Mouse (Mus musculus) urinary bladder, postnatal 36 days (tissue): ENCODE data around the gene Dars2.
A peak's percentile ranks its signal among the peaks of the same experiment; 100 is the strongest.
"Not testable (repeated sequence)": the region's sequence is repeated elsewhere in the genome, so short reads cannot be mapped to it uniquely, and the experiment has no call there.

Experiments
- DNase-seq, 2 experiments: peaks; one replicate each; pipeline ENCODE4 v3.0.0; 2022; ENCODE audit warnings: low spot score in 2 of 2, mixed read lengths in 1 of 2

Dars2 gene

DNA sequence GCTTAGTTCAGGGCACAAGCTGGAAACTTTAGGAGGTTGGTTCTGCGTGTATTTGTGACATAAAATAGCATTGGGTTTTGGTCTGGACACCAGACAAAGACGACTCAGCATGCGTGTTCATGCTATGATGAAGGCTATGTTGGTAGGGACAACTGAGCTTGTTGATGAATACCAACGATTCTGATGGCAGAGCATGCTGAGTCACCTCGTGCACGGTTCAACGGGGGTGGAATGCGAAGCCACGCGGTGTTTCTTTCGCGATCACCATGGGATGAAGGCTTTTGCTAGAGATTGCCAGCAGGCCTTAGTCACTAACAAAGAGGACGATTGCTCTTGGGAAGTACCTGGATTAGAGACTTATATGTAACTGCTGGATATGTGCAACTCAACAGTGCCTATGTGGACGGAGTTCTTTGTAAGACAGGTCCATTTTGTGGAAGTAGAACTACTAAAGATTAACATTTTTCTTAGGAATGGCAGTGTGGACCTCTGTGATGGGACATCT lies 35.1 kb downstream of the Dars2 start:
- peak in 1 of 2 experiments; percentile 11 for DNase-seq

DNA sequence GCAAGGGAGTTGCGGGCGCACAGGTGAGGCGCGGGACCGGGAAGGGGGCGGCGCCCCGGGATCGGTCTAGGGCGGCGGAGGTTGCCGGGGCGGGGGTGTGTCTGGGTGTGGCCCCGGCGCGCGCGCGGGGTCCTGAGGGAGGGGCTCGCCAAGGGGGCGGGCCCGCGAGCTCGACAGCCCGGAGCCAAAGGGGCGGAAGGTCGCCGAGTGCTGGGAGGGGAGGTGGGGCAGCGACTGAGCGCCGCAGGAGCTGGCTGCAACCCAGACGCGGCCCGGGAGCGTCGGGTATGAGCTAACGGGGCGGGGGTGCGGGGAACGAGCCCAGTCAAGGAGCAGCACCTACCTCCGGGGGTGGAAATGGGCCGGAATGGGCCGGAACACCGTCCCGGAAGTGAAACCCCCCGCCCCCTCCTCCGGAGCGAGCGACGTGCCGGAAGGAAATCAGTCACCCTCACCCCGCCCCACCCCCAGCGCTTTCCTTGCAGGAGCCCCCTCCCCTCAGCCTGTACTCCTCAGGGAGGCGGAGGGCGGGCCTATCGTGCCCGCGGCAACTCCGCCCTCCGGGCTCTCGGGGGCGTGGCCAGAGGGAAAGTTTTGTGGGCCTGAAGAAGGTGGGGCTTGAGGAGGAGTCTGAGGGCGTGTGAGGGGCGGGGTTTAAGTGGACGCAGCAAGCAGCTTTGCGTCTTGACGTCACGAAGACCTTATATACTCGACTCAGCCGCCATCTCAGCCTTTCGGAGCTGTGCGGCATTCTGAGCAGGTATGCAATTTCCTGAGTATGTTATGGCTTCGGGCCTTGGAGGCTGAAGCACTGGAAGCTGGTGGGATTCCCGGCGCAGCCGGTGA lies 35.8 kb downstream of the Dars2 start, which contains the start of gene Zbtb37:
Zbtb37 (minus strand) TSS at position 415 of the 846 bp plus-strand sequence.
- DNase-seq: peak; percentile 96 to 98

DNA sequence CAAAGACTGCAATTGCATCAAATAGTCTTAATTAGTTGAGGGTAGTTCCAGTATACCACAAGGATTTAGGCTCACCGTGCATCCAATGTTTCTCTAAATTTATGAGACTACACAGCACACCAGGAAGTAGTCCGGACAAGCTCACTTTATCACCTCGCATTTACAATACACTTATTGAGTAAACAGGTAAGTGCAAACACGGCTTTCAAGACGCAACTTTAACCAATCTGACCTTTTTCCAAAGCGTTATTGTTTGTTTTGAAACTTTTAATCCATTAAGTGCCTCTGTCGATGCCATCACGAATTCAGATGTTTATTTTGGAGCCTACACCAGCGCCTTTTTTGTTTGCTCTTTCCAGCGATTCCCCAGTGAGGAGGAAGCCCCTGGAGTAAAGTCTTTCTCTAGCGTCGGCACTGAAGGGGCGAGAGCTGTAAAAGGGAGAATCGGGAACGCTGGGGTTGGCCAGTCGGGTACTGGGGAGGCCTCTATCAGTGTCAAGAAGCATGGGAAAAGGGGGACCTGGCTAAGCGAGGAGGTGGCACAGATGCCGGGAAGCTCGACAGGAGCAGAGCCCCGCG lies 36.5 kb downstream of the Dars2 start:
- no peak for DNase-seq

DNA sequence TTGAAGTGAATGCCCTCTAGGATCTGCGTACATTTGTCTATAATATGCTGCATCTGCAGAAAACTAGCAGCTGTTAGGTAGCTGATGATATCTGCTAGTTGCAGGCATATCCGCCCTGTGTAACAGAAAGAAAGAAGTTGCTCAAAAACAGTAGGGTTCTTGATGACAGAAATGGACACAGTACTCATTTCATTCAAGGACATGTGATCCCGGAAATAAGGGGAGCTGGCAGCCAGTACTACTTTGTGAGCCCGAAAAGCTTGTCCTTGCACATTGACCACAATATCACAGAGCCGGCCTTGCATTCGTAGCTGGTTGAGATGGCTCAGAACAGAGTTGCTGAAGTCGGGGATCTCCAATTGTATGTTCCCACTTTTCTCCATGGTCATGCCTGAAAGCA lies 38.1 kb downstream of the Dars2 start:
- DNase-seq: no peak

DNA sequence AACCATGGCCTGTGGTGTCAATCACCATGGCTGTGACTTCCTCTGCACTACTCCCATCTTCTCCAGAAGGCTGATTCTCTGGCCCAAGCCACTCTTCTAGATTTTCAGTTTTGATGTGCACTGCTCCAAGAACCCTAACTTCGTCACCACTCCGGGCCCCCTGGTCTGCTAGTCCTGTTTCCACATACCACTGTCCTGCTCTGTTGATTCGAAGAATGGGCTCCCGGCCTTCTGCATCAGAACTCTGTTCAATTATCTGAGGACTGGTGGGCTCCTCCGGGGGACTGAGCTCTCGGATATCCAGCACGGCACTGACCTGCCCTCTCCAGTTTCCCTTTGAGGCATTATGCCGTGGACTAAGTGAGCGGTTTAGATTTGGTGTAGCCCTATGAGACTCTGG lies 38.6 kb downstream of the Dars2 start:
- DNase-seq: no peak

DNA sequence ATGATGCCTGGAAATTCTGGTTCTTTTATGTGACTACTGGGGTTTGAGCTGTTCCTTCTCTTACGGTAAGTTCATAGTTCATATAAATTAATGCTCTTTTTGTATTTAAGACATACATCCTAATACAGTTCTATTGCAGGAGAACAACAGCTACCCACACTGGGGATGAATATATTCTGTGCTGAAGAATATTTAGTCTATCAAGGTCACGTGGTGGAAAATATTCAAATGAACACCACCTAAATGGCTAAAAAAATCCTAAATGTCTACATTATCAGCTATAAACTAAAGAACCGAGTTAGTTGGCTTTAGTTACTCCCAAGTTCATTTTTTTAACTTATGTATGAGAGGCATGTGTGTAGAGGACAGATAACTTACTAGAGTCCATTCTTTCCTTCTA lies 40.4 kb downstream of the Dars2 start:
- no peak for DNase-seq

DNA sequence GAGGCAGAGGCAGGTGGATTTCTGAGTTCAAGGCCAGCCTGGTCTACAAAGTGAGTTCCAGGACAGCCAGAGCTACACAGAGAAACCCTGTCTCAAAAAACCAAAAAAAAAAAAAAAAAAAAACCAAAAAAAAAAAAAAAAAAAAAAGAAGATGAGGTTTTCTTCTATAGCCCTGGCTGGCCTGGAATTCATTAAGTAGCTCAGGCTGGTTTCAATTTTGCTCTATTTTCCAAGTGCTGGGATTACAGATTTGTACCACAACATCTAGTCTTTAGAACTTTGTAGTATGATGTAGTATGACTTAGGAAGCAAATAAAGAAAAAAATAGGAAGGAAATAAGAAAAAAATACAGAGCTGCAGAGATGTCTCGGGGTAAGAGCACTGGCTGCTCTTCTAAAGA lies 42.0 kb downstream of the Dars2 start:
- not testable (repeated sequence) for DNase-seq

DNA sequence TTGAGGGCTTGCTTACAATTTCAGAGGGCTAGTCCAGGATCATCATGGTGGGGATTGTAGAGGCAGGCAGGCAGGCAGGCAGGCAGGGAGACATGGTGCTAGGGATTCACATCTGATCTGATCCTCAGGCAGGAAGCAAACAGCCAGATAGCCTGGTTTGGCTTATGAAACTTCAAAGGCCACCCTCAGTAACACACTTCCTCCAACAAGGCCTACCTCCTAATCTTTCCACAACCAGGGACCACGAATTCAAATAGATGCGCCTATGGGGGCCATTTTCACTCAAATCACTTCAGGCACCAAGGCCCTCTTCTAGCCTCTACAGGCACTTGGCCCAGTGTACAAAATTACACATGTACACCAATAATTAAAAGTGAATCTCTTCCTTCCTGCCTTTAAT lies 43.3 kb downstream of the Dars2 start:
- DNase-seq: no peak

DNA sequence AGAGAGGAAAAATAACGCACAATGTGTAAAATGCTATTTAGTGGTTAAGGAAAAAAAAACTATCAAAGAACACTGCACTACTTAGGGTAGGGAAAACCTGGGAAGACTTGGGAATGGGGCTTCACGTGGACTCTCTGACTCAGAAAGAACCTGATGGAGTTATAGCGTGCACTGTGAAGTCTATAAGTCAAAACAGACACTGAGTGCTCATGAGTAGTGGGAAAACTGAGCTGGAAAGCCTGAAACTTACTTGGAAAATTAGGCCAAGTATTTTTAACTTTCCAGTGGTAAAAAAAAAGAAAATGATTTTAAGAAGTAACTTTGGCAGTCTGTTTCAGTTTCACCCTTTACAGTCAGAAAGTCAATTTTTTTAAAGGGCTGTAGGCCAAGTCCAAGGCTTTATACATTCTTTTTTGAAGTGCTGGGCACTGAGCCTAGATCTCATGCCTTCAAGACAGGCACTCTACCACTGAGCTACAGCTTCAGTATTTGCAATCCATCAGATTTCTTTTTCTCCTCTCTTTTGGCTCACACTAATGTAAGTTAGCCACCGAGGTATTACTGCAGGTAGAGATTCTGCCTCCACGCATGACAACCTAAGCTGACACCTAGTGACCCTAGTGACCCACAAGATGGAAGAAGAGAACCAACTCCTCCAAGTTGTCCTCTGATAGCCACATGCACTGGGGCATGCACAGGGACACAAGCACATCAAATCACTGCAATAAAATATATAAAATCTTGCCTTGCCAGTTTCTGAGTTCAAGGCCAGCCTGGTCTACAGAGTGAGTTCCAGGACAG lies 44.8 kb downstream of the Dars2 start:
- no peak for DNase-seq

DNA sequence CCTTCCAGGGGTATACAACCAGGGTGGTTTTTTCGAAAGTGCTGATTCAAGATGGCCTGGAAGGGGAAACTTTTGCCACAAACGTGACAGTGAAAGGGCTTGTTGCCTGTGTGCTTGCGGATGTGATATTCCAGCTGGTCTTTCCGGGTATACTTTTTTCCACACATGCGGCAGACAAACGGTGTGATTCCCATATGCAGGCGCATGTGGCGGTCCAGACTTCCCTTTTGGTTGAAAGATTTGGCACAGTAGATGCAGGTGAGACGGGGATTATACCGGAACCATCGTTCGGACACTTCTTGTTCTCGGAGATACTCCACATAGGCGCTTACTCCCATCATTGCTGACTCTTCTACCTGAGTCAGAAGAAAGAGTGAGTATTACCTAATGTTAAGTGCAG lies 50.4 kb downstream of the Dars2 start:
- DNase-seq: no peak

DNA sequence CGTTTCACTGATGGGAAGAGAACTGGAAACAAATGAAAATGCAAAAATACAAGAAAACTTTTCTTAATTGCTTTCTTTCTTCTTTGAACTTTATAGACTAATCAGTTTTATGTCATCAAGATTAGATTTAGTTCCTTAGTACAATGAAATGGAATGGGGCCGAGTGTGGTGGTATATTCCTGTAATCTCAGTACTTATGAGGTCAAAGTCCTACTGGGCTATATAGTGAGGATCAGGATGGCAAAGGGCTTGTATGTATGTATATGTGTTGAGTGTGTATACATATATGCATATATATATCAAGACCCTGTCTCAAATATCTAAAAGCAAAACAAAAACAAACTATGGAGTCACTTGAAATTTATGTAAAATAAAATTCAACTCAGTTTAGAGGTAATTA lies 54.1 kb downstream of the Dars2 start:
- DNase-seq: no peak

DNA sequence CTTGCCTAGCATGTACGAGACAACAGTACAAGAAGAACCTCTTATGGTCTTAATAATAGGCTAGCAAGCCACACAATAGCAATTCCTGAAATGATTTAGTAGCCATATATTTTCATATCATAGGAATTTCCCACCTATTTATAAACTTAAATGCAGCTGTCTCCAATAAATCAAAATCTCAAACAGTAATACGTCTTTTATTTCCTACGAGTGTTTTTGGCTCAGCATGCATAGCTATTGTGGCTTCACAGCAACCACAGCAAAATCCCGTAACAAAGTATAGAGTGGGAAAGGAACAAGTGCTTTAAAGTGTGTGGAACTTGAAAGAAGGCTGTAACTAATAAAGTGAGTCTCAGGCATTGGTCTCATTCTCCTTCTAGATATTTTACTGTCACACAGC lies 60.0 kb downstream of the Dars2 start:
- no peak for DNase-seq

DNA sequence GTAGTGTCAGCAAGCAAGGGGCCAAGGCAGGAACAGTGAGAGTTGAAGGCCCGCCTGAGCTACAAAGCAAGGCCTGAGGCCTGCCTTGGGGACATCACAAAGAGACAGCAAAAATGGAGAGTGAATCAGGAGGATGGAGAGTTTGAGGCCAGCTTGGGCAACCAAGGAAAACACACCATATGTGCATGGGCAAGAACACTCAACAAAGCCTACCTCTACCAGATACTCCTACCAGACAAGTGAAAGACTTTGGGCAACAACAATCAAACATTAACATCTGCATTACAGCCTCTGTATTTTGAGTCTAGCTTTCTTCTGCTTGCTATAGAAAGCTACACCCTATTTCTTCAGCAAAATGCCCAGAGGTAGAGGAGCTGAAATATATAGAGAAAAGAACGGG lies 62.4 kb downstream of the Dars2 start:
- no peak for DNase-seq

DNA sequence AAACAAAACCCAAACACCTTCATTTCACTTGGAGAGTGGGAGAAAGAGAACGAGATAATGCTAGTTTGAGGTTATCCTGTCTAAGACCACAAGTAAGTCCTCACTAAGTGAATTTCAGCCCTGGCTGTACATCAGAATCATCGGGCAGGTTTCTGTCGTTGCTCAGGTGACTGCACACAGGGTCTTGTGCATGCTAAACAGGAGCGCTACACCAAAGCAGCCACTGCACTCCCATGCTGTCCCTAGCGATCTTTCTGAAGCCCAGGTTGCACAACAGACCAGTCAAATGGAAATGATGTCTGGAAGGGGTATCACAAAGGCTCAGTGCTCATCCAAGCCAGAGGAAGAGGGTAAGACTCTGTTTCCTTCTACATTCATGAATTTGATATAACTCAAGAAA lies 64.0 kb downstream of the Dars2 start:
- no peak for DNase-seq

DNA sequence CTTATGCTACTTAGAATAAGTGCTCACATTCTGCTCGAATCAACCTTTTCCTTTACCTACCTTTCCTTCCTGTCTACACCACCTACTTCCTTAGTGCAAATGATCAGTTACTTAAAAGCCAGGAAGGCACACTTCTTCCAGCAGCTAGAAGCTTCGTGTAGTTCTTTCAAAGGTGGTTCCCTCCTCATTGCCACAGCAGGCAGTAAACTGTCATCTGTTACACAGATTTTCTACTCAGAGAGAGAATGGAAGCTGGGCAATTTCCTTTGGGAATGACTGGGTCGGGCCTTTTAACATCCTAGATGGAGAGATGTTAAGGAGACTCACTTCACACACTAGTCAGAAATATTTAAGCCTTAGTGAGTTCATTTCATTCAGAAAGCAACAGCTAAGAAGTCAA lies 64.9 kb downstream of the Dars2 start:
- DNase-seq: no peak

DNA sequence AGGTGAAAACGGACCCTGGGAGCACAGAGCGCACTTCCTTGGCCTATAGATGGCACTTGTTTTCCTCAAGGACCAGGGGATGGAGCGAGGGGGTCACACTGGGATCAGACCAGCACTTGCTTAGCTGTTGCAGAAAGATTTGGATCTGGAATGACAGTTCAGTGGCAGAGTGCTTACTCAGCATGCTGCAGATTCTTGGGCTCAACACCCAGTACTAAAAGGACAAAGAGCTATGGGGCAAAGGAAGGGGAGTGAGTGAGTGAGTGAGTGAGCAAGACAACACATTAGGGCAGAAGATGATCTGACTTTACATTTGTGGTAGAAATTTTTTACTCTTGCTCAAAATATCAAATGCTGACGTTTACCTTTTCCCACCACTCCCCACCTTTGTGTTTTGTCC lies 65.5 kb downstream of the Dars2 start:
- no peak for DNase-seq

DNA sequence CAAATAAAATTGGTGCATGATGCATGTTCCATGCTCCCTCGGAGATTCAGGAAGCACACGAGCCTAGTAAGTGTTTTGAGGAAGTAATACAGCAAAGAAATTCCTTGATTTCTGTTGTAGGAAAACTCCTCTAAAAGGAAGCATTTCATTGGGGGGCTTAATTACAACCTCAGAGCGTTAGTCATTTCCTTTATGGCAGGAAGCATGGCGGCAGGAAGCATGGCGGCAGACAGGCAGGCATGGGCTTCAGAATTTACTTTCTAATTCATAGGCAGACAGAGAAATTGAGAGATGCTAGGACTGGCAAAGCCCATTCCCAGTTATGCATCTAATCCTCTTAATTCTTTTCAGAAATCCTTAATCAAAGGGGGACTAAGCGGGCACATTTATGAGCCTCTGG lies 76.6 kb downstream of the Dars2 start:
- DNase-seq: no peak
